Mouse (Mus musculus) heart, postnatal 0 days (tissue): ENCODE data around the gene 4930415O20Rik.

ENCODE experiments used
- CTCF ChIP-seq: IDR thresholded peaks from 2 replicates; pipeline ENCODE4 v1.5.1; 2016; ENCODE audit warnings: antibody characterized with exemption, control low read depth, low read depth
- EP300 ChIP-seq: IDR thresholded peaks from 2 replicates; pipeline ENCODE4 v1.6.1; 2016; ENCODE audit warnings: antibody characterized with exemption, low read depth

DNA sequence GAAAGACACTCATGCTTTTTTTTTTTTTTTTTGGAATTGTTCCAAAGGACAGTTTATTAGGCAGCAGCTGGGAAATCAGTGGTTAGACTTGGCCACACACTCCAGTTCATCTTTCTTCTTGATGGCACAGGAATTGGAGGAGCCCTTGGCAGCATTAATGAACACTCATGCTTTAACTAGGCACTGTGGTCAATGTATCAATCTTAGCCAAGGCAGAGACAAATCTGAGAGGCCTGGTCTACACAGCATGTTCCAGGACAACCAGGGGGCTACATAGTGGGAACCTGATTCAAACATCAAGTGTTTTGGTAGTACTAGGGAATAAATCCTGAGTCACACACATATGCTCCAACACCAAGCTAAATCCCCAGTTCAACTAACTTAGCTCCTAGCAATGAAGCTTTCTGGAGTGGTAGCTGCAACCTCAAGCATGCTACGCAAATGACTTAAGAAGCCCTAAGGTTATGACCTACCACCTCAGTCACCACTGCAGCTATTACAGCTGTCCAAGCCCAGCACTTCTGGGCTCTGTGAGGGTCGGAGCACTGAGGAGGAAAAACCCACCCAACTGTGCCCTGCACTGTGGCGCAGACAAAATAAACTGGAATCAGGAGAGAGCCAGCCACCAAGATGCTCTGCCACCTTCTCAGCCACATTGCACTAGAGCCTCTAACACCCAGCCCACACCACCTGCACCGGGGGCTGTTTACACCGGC, 43.6 kb upstream of the 4930415O20Rik start:
- TF ChIP-seq EP300, result no peak
- TF ChIP-seq CTCF, result no peak
